Mouse (Mus musculus): ENCODE data around the gene Rgs5. TPM values are rescaled to one million over a fixed set of nuclear protein-coding genes. Genes with fewer than 3 reads are reported as not detected.

Rgs5 gene
- polyA plus RNA-seq, 1 experiment from 2014 or later: 22.0 TPM

DNA sequence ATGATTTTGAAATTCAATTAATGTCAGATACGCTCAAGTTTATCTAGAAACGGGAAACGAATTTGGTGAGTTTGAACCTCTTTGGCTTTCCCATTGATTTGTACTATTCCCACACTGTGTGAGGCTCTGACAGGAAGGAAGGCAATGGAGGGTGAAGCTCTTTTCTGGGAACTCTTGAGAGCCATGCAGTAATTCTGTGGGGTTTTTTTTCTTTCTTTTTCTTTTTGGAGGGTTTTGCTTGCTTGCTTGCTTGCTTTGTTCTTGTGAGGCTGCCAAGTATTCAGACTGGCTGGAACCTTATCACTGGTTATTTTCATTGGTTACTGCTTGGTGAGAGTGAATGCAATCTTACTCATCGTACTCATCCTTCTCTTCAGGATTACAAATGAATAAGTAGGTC is 17.0 kb downstream of the Rgs5 start:
- Histone ChIP-seq H3K27ac (replicated peaks; ENCODE audit: low read depth, low read length) (no peak overlapping the region), H3K36me3 (ENCODE audit: control insufficient read depth, insufficient read depth, low read length) (no peaks in the 10 kb centered on the region), H3K27me3 (ENCODE audit: control insufficient read depth, insufficient read depth, low read length) (no peaks in the 10 kb centered on the region), H3K4me1 (ENCODE audit: control insufficient read depth, insufficient read depth, low read length) (no peaks in the 10 kb centered on the region), H3K9me3 (ENCODE audit: control insufficient read depth, low read length) (no peaks in the 10 kb centered on the region), H3K4me3 (replicated peaks; ENCODE audit: low read depth, low read length) (no peak overlapping the region), H3K9ac (replicated peaks; ENCODE audit: low read length) (no peak overlapping the region), H3K4me2 (ENCODE audit: low read length) (no peak overlapping the region)
- no peak for DNase-seq
- 72% methylated on average over 4 of the region's 4 CpGs for WGBS
- no peak for ATAC-seq (ENCODE audit: low FRiP score, low TSS enrichment)

- WGBS: 58% methylated on average over 3 of the region's 3 CpGs
- H3K4me1 ChIP-seq (ENCODE audit: control insufficient read depth, insufficient read depth, low read length): no peaks in the 10 kb centered on the region
- no peak overlapping the region for H3K27ac ChIP-seq (replicated peaks; ENCODE audit: low read depth, low read length)
- H3K27me3 ChIP-seq (ENCODE audit: control insufficient read depth, insufficient read depth, low read length): no peaks in the 10 kb centered on the region
- ATAC-seq (ENCODE audit: low FRiP score, low TSS enrichment) (no peak), DNase-seq (peak; percentile 39)
- no peak overlapping the region for H3K9ac ChIP-seq (replicated peaks; ENCODE audit: low read length)
- no peak overlapping the region for H3K4me2 ChIP-seq (ENCODE audit: low read length)
- no peak overlapping the region for H3K4me3 ChIP-seq (replicated peaks; ENCODE audit: low read depth, low read length)
- H3K36me3 ChIP-seq (ENCODE audit: control insufficient read depth, insufficient read depth, low read length): no peaks in the 10 kb centered on the region
- H3K9me3 ChIP-seq (ENCODE audit: control insufficient read depth, low read length): no peaks in the 10 kb centered on the region
Observed at GRCm38 (mm10) chr1:169674116-169674515, 18.8 kb downstream of the Rgs5 start.

GRCm38 (mm10) chr1:169676751-169677150 is 21.4 kb downstream of the Rgs5 start:
- H3K27me3 ChIP-seq (ENCODE audit: control insufficient read depth, insufficient read depth, low read length): no peaks in the 10 kb centered on the region
- no peak for ATAC-seq (ENCODE audit: low FRiP score, low TSS enrichment)
- H3K4me3 ChIP-seq (replicated peaks; ENCODE audit: low read depth, low read length): no peak overlapping the region
- H3K36me3 ChIP-seq (ENCODE audit: control insufficient read depth, insufficient read depth, low read length): no peaks in the 10 kb centered on the region
- H3K9ac ChIP-seq (replicated peaks; ENCODE audit: low read length): no peak overlapping the region
- H3K4me1 ChIP-seq (ENCODE audit: control insufficient read depth, insufficient read depth, low read length): no peaks in the 10 kb centered on the region
- H3K9me3 ChIP-seq (ENCODE audit: control insufficient read depth, low read length): no peaks in the 10 kb centered on the region
- H3K27ac ChIP-seq (replicated peaks; ENCODE audit: low read depth, low read length): no peak overlapping the region
- WGBS: 62% methylated on average over 1 of the region's 1 CpGs
- H3K4me2 ChIP-seq (ENCODE audit: low read length): no peak overlapping the region
- no peak for DNase-seq

- H3K27ac ChIP-seq (replicated peaks; ENCODE audit: low read depth, low read length): no peak overlapping the region
- no peak for ATAC-seq (ENCODE audit: low FRiP score, low TSS enrichment)
- H3K4me3 ChIP-seq (replicated peaks; ENCODE audit: low read depth, low read length): no peak overlapping the region
- WGBS: 77% methylated on average over 9 of the region's 9 CpGs
- H3K27me3 ChIP-seq (ENCODE audit: control insufficient read depth, insufficient read depth, low read length): no peaks in the 10 kb centered on the region
- no peak overlapping the region for H3K4me2 ChIP-seq (ENCODE audit: low read length)
- no peaks in the 10 kb centered on the region for H3K36me3 ChIP-seq (ENCODE audit: control insufficient read depth, insufficient read depth, low read length)
- no peak overlapping the region for H3K9ac ChIP-seq (replicated peaks; ENCODE audit: low read length)
- no peaks in the 10 kb centered on the region for H3K9me3 ChIP-seq (ENCODE audit: control insufficient read depth, low read length)
- DNase-seq: no peak
- no peaks in the 10 kb centered on the region for H3K4me1 ChIP-seq (ENCODE audit: control insufficient read depth, insufficient read depth, low read length)
Observed at GRCm38 (mm10) chr1:169680455-169681208, 25.3 kb downstream of the Rgs5 start.

GRCm38 (mm10) chr1:169682775-169683497 is 27.6 kb downstream of the Rgs5 start:
- Histone ChIP-seq H3K27ac (replicated peaks; ENCODE audit: low read depth, low read length) (no peak overlapping the region), H3K9ac (replicated peaks; ENCODE audit: low read length) (no peak overlapping the region), H3K4me1 (ENCODE audit: control insufficient read depth, insufficient read depth, low read length) (no peaks in the 10 kb centered on the region), H3K4me3 (replicated peaks; ENCODE audit: low read depth, low read length) (no peak overlapping the region), H3K4me2 (ENCODE audit: low read length) (no peak overlapping the region), H3K9me3 (ENCODE audit: control insufficient read depth, low read length) (no peaks in the 10 kb centered on the region), H3K27me3 (ENCODE audit: control insufficient read depth, insufficient read depth, low read length) (no peaks in the 10 kb centered on the region), H3K36me3 (ENCODE audit: control insufficient read depth, insufficient read depth, low read length) (no peaks in the 10 kb centered on the region)
- ATAC-seq (ENCODE audit: low FRiP score, low TSS enrichment) (no peak), DNase-seq (no peak)
- 88% methylated on average over 7 of the region's 7 CpGs for WGBS

GRCm38 (mm10) chr1:169685257-169685656 is 30.0 kb downstream of the Rgs5 start:
- Histone ChIP-seq H3K36me3 (ENCODE audit: control insufficient read depth, insufficient read depth, low read length) (no peaks in the 10 kb centered on the region), H3K9me3 (ENCODE audit: control insufficient read depth, low read length) (no peaks in the 10 kb centered on the region), H3K4me3 (replicated peaks; ENCODE audit: low read depth, low read length) (no peak overlapping the region), H3K4me1 (ENCODE audit: control insufficient read depth, insufficient read depth, low read length) (no peaks in the 10 kb centered on the region), H3K27me3 (ENCODE audit: control insufficient read depth, insufficient read depth, low read length) (no peaks in the 10 kb centered on the region), H3K9ac (replicated peaks; ENCODE audit: low read length) (no peak overlapping the region), H3K4me2 (ENCODE audit: low read length) (no peak overlapping the region), H3K27ac (replicated peaks; ENCODE audit: low read depth, low read length) (no peak overlapping the region)
- 87% methylated on average over 5 of the region's 5 CpGs for WGBS
- no peak for ATAC-seq (ENCODE audit: low FRiP score, low TSS enrichment)
- DNase-seq: no peak

DNA sequence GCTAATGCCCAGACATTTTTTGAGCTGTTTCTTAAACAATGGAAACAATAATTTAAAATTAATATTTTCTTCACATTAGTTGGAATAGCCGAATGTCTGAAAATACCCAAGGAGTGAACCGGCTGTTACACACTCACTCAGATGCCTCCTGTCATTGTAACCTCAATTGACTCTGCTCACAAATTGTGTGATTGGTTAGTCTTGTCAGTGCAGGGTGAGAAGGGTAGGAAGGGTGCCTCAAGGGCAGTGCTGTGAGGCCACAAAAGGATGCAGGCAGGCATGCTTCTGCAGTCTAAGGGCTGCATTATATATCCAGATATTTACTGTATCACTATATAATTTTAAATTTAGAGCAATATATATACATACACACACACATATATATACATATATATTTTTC is 37.7 kb downstream of the Rgs5 start:
- no peak overlapping the region for H3K27ac ChIP-seq (replicated peaks; ENCODE audit: low read depth, low read length)

DNA sequence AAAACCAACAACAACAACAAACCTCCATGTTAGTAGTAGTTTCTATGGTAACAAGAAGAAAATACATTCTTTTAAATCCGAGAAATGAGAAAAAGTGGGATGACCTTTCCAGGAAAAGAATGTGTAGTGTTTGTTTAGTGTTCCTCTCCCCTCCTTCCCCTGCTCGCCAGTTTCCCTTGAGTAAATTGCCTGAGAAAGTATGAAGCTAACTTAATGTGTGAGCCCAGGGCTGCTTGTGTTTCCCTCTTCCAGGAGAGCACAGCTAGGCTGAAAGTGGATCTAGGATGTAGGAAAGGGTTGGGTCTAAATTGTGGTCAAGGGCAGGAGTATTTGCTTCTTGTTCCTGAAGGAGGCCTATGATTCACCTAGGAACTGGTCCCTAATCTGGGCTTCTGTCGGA is 38.2 kb downstream of the Rgs5 start:
- Histone ChIP-seq H3K4me3 (replicated peaks; ENCODE audit: low read depth, low read length) (no peak overlapping the region), H3K4me2 (ENCODE audit: low read length) (no peak overlapping the region), H3K36me3 (ENCODE audit: control insufficient read depth, insufficient read depth, low read length) (no peaks in the 10 kb centered on the region), H3K27me3 (ENCODE audit: control insufficient read depth, insufficient read depth, low read length) (no peaks in the 10 kb centered on the region), H3K9ac (replicated peaks; ENCODE audit: low read length) (no peak overlapping the region), H3K27ac (replicated peaks; ENCODE audit: low read depth, low read length) (no peak overlapping the region), H3K9me3 (ENCODE audit: control insufficient read depth, low read length) (no peaks in the 10 kb centered on the region), H3K4me1 (ENCODE audit: control insufficient read depth, insufficient read depth, low read length) (peaks cover 7% of the 10 kb centered on the region; the same call in 1 of the 2 replicates)
- no peak for DNase-seq
- WGBS: 66% methylated on average over 3 of the region's 3 CpGs
- ATAC-seq (ENCODE audit: low FRiP score, low TSS enrichment): no peak

More for the DNA sequence above, 37.7 kb downstream of the Rgs5 start:
- Histone ChIP-seq H3K36me3 (ENCODE audit: control insufficient read depth, insufficient read depth, low read length) (no peaks in the 10 kb centered on the region), H3K4me2 (ENCODE audit: low read length) (no peak overlapping the region), H3K4me3 (replicated peaks; ENCODE audit: low read depth, low read length) (no peak overlapping the region), H3K9ac (replicated peaks; ENCODE audit: low read length) (no peak overlapping the region), H3K27me3 (ENCODE audit: control insufficient read depth, insufficient read depth, low read length) (no peaks in the 10 kb centered on the region), H3K9me3 (ENCODE audit: control insufficient read depth, low read length) (no peaks in the 10 kb centered on the region), H3K4me1 (ENCODE audit: control insufficient read depth, insufficient read depth, low read length) (peaks cover 7% of the 10 kb centered on the region; the same call in 1 of the 2 replicates)
- DNase-seq: peak; percentile 19
- 51% methylated on average over 2 of the region's 2 CpGs for WGBS
- ATAC-seq (ENCODE audit: low FRiP score, low TSS enrichment): no peak

DNA sequence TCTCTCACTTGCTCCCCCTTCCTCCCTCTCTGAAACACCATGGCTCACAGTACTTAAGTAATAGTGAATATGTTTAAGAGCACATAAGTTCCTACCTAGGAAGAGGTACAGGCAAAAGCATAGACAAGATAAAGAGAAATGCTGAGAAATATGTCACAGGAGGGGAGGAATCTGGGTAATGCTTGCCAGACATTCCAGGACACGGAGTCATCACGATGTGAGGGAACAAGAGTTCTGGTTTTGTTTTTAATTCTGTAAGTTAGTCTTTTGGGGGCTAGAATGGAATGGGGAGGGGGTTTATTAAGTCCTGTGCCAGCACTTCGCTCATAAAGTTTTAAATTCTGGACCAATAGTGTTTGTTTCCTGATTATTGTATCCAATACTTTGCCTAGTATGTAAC is 40.1 kb downstream of the Rgs5 start:
- 97% methylated on average over 3 of the region's 3 CpGs for WGBS
- Histone ChIP-seq H3K27me3 (ENCODE audit: control insufficient read depth, insufficient read depth, low read length) (no peaks in the 10 kb centered on the region), H3K4me3 (replicated peaks; ENCODE audit: low read depth, low read length) (no peak overlapping the region)

More for the DNA sequence above, 40.1 kb downstream of the Rgs5 start:
- no peak for DNase-seq
- no peak overlapping the region for H3K4me2 ChIP-seq (ENCODE audit: low read length)
- peaks cover 7% of the 10 kb centered on the region; the same call in 1 of the 2 replicates for H3K4me1 ChIP-seq (ENCODE audit: control insufficient read depth, insufficient read depth, low read length)
- H3K9ac ChIP-seq (replicated peaks; ENCODE audit: low read length): no peak overlapping the region
- H3K27ac ChIP-seq (replicated peaks; ENCODE audit: low read depth, low read length): no peak overlapping the region
- no peaks in the 10 kb centered on the region for H3K36me3 ChIP-seq (ENCODE audit: control insufficient read depth, insufficient read depth, low read length)
- H3K9me3 ChIP-seq (ENCODE audit: control insufficient read depth, low read length): no peaks in the 10 kb centered on the region
- ATAC-seq (ENCODE audit: low FRiP score, low TSS enrichment): no peak

All from midbrain, embryonic 14.5 days (tissue).